Mouse (Mus musculus) kidney, postnatal 36 days (tissue): ENCODE measurements around the gene H2-M9.

Experiments
- DNase-seq, 2 experiments: peaks; one replicate each; pipeline ENCODE4 v3.0.0; 2021 to 2022; ENCODE audit warnings: mixed read lengths in 2 of 2

Gene H2-M9

DNA sequence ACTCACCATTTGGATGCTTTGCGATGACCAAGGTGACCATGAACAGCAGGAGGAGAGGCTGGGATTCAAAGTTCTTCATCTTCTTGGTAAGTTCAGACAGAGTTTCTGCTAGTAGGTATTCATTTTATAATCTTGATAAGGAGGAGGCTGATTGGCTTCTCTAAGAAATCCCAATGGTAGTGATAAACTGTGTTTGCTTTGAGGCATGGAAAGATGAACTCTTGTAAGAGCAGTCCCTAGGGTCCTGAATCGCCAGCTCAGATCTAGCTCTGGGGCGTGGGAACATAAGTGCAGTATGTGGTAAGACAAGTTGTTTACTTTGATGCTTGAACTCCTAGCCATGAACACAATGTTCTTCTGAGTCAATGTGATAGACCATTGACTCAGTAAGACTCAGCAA, at the start of gene H2-M9:
TSS of gene H2-M9 (minus strand) at position 101 of the 400 bp plus-strand sequence.
- no peak for DNase-seq

DNA sequence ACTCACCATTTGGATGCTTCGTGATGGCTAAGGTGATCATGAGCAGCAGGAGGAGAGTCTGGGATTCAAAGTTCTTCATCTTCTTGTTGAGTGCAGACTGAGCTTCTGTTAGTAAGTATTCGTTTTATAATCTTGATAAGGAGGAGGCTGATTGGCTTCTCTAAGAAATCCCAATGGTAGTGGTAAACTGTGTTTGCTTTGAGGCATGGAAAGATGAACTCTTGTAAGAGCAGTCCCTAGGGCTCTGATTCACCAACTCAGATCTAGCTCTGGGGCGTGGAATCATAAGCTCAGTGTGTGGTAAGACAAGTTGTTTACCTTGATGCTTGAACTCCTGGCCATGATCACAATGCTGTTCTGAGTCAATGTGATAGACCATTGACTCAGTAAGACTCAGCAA, 29.7 kb upstream of the H2-M9 start, which contains the start of gene H2-M1:
TSS of gene H2-M1 (minus strand) at position 101 of the 400 bp plus-strand sequence.
- DNase-seq = no peak
